Mouse (Mus musculus): Measurements from ENCODE around the gene Atpif1.

- no peak for TF ChIP-seq POLR2A (IDR thresholded peaks at IDR 0.05; ENCODE audit: borderline replicate concordance, control insufficient read depth, low read depth, low read length)
- no peak for TF ChIP-seq CTCF (IDR thresholded peaks at IDR 0.05; ENCODE audit: control insufficient read depth, insufficient read depth, low read length)
These were observed 8.7 kb downstream of the Atpif1 start for GRCm38 (mm10) chr4:132524808-132525207.

Measured in bone marrow, adult 2 months (tissue).